Mouse (Mus musculus) hindbrain, embryonic 14.5 days (tissue): ENCODE measurements around the gene Fundc2. TPM values are rescaled to one million over a fixed set of nuclear protein-coding genes. Genes with fewer than 3 reads are reported as not detected.

ENCODE experiments used
- ATAC-seq: fragments of 200-750 bp; cut with Nextera tagmentation; 2 replicates; pipeline ENCODE4 v1.8.0; 2017; ENCODE audit warnings: moderate number of reproducible peaks, mild to moderate bottlenecking, moderate TSS enrichment, moderate library complexity; ENCODE audit not compliant: low FRiP score
- DNase-seq: peaks from one replicate; pipeline ENCODE4 v3.0.0-alpha.2; 2015; ENCODE audit warnings: low spot score
- H3K27ac ChIP-seq: fragments of 300-500 bp; sonication (generic); 2 replicates; pipeline ENCODE4 v1.5.1; 2014; ENCODE audit warnings: mild to moderate bottlenecking, moderate library complexity
- H3K27me3 ChIP-seq: fragments of 300-500 bp; sonication (generic); 2 replicates; pipeline ENCODE4 v1.6.1; 2014; ENCODE audit warnings: mild to moderate bottlenecking, low read length, mixed read lengths; ENCODE audit not compliant: control insufficient read depth, insufficient read depth
- H3K36me3 ChIP-seq: fragments of 300-500 bp; sonication (generic); replicated peaks from 2 replicates; pipeline ENCODE4 v1.6.1; 2014; ENCODE audit not compliant: control insufficient read depth, insufficient read depth
- H3K4me1 ChIP-seq: fragments of 300-500 bp; sonication (generic); replicated peaks from 2 replicates; pipeline ENCODE4 v1.6.1; 2014; ENCODE audit warnings: antibody characterized with exemption, low read length, mixed read lengths; ENCODE audit not compliant: control insufficient read depth, insufficient read depth
- H3K4me2 ChIP-seq: fragments of 300-500 bp; sonication (generic); replicated peaks from 2 replicates; pipeline ENCODE4 v1.6.1; 2014; ENCODE audit warnings: mild to moderate bottlenecking, moderate library complexity
- H3K4me3 ChIP-seq: fragments of 300-500 bp; sonication (generic); replicated peaks from 2 replicates; pipeline ENCODE4 v1.5.1; 2014; ENCODE audit warnings: mild to moderate bottlenecking, low read length
- H3K9ac ChIP-seq: fragments of 300-500 bp; sonication (generic); 2 replicates; pipeline ENCODE4 v1.6.1; 2014
- H3K9me3 ChIP-seq: fragments of 300-500 bp; sonication (generic); 2 replicates; pipeline ENCODE4 v1.6.1; 2016; ENCODE audit warnings: low read length; ENCODE audit not compliant: control insufficient read depth
- WGBS: fragments of 180-500 bp; shearing (Covaris S2); extraction: QIAGEN DNeasy Blood & Tissue Kit; methylation state at CpG from one replicate; pipeline ENCODE4 v1.1.7; 2014; 5-methylcytosine and 5-hydroxymethylcytosine counted together
- polyA plus RNA-seq: library from polyadenylated mRNA; unstranded; fragments of >200 nt; fragmentation: Nextera tagmentation; extraction: Ambion mirVana; gene quantifications from 2 replicates; pipeline ENCODE4 v1.2.1, GENCODE M21; 2014

The Fundc2 gene
- polyA plus RNA-seq, 1 experiment from 2014 or later: 37.4 TPM

DNA sequence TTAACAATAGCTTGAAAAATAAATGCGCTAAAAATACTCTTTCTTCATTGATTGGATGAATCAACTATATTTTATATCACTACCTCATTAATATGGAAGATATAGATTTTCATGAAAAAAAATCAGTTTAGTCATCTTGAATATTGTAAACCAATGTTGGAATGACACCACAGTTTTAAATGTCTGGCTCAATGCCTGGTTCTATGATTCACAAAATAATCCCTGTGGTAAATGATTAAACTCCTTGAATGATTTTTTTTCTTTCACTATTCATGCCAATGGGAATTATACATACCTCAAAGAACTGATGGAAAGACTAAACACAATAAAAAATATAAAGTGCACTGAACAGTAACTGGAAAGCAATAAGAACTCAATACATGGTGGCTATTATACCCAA lies 27.5 kb downstream of the Fundc2 start:
- no peaks in the 10 kb centered on the region for H3K27me3 ChIP-seq
- no peak for DNase-seq
- H3K4me1 ChIP-seq: peaks cover 3% of the 10 kb centered on the region; the same call in 1 of the 2 replicates
- ATAC-seq: no peak
- H3K36me3 ChIP-seq: no peaks in the 10 kb centered on the region; the same call in 1 of the 2 replicates
- no peaks in the 10 kb centered on the region for H3K9me3 ChIP-seq
- H3K4me2 ChIP-seq: no peak overlapping the region
- H3K27ac ChIP-seq: no peak overlapping the region
- WGBS: 89% methylated on average over 1 of the region's 1 CpGs
- H3K9ac ChIP-seq: no peak overlapping the region
- H3K4me3 ChIP-seq: no peak overlapping the region

DNA sequence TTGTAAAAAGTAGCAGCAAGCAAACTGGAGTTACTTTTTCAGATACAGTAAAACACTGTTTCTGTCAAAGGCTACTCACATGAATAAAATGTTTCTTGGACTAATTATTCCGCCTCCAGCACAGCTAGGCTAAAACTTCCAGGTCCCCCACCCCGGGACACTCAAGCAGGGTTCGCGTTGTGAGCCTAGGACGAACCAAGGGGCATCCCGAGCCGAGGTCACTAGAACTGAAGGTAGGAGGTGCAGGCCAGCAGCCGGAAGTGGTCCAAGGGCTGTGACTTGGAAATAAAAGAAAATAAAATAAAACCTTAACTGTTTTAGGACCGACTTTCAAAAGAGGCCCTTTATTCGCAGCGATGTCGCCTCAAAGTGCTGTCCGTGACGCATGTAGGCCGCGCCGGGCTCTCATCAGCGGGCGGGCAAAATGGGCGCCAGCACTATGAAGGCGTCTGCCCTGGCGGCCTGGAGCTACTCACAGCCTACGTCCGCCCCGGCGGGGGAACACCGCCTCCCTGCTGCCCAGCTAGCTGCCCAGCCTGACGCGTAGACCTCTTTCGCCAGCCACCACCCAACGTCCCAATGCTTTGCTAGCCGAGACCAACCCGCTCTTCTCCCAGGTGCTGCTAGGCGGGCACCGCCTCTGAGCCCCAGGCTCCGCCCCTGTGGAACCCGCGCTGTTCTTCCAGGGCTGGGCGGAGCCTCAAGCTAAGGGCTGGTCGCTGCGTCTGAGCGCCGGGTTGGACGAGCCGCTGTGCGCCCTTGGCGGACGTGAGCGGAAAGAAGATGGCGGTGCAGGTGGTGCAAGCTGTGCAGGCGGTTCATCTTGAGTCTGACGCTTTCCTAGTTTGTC lies 34.0 kb downstream of the Fundc2 start, which contains the start of the genes Cmc4, Mtcp1 and Brcc3:
Gene Cmc4, minus strand, starts transcription at position 649 of the 850 bp plus-strand sequence.
Gene Mtcp1, minus strand, starts transcription at position 653 of the 850 bp plus-strand sequence.
Gene Brcc3, plus strand, starts transcription at position 693 of the 850 bp plus-strand sequence.
- DNase-seq: peak; percentile 81
- H3K27me3 ChIP-seq: no peaks in the 10 kb centered on the region

More for the DNA sequence above, 34.0 kb downstream of the Fundc2 start, which contains the start of the genes Cmc4, Mtcp1 and Brcc3:
- peak within 1 kb of the TSS; percentile 52 for H3K4me3 ChIP-seq
- peaks cover 3% of the 10 kb centered on the region; the same call in 1 of the 2 replicates for H3K4me1 ChIP-seq
- H3K9me3 ChIP-seq: no peaks in the 10 kb centered on the region
- peak within 1 kb of the TSS; percentile 56 for H3K4me2 ChIP-seq
- H3K27ac ChIP-seq: peak within 1 kb of the TSS; percentile 88
- H3K36me3 ChIP-seq: no peaks in the 10 kb centered on the region; the same call in 1 of the 2 replicates
- 16% methylated on average over 52 of the region's 52 CpGs for WGBS
- peak; percentile 100 for ATAC-seq
- peak within 1 kb of the TSS; percentile 72 for H3K9ac ChIP-seq

Other genes with a start within 250 kb of the Fundc2 start
- gene Smim9, start 218.6 kb upstream of the Fundc2 start, polyA plus RNA-seq: not detected in 2 replicates
- 2.4 and 2.8 TPM in 2 replicates for gene F8, start 216 bp downstream of the Fundc2 start, polyA plus RNA-seq
- gene Cmc4, start 34.2 kb downstream of the Fundc2 start, polyA plus RNA-seq: 22.8 and 29.4 TPM in 2 replicates
- 6.2 and 6.5 TPM in 2 replicates for gene Mtcp1, start 34.2 kb downstream of the Fundc2 start, polyA plus RNA-seq
- gene Brcc3, start 34.2 kb downstream of the Fundc2 start, polyA plus RNA-seq: 39.2 and 48.3 TPM in 2 replicates
- gene Vbp1, start 131.9 kb downstream of the Fundc2 start, polyA plus RNA-seq: 340 and 346 TPM in 2 replicates
- 18.3 and 20.9 TPM in 2 replicates for gene Rab39b, start 195.8 kb downstream of the Fundc2 start, polyA plus RNA-seq